Mouse (Mus musculus) bone marrow macrophage, adult 2 months (primary cell): ENCODE results near the gene Fam129a.

Experiments used
- CTCF ChIP-seq: IDR thresholded peaks from 2 replicates; pipeline ENCODE4 v1.5.1; 2012; ENCODE audit warnings: low read depth, mild to moderate bottlenecking, low read length, moderate library complexity
- POLR2A ChIP-seq: IDR thresholded peaks from 2 replicates; pipeline ENCODE4 v1.6.1; 2012; ENCODE audit warnings: mild to moderate bottlenecking, low read depth, low read length, borderline replicate concordance

- TF ChIP-seq CTCF (no peak), POLR2A (no peak)
Observed at GRCm38 (mm10) chr1:151758301-151758700, 187.3 kb downstream of the Fam129a start.
